Mouse (Mus musculus) CD4-positive, CD25-positive, alpha-beta regulatory T cell, adult 4 months (primary cell): ENCODE data around the gene Kcnd3. TPM values are rescaled to one million over a fixed set of nuclear protein-coding genes. Genes with fewer than 3 reads are reported as not detected.
A peak's percentile ranks its signal among the peaks of the same experiment; 100 is the strongest.

Experiments used
- ATAC-seq: one replicate; pipeline ENCODE4 v1.8.0; 2017
- polyA plus RNA-seq, 2 experiments: library from polyadenylated mRNA; unstranded; fragments of 100-300 nt; shearing (Covaris generic); gene quantifications; one replicate each; pipeline ENCODE4 v1.2.1; 2017

Kcnd3 gene
- polyA plus RNA-seq, 2 experiments from 2014 or later: 0.12 TPM; not detected in 1

DNA sequence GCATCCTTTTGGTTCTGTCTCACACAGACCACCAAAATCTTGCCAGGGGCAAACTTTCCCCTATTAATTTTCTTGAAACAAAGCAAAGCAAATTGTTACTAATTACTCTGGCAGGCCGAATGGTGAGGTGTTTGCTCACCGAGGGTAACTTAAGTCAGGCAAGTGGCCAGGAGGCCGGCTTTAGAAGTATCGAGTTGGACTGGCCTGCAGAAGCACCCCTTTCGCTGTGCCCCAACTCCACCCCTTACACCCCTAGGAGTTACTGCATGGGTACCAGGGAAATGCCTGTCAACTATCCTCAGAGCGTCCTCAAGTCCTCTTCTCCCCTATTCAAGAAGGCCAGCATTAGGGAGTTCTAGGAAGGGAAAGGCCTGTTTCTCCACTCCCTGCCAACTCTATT is 251.4 kb downstream of the Kcnd3 start:
- no peak for ATAC-seq

GRCm38 (mm10) chr3:105704031-105705008 is 252.2 kb downstream of the Kcnd3 start, which contains the start of gene Inka2:
Gene Inka2 (plus strand): TSS chr3:105704599.
- ATAC-seq: peak; percentile 84

DNA sequence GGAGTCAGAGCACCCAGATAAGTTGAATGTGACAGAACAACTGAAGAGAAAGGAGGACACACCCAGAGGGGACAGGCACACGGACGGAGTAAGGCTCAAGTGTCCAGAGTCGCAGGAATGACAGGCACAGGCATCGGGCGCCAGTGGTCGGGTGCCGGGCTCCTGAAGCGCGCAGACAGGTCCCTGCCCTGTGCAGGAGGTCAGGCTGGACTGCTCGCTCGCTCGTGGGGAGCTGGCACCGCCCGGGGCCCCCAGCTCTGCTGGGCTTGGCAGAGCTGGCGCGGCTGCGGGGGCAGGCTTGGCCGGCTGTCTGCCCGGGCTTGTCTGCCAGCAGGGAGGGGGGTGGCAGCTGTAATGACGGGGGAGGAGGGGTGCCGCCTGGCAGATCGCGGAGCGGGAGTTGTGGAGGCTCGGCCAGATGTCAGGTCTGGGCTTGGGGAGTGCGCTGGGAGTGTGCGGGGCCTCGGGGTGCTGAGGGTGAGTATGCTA is 253.0 kb downstream of the Kcnd3 start:
- peak; percentile 36 for ATAC-seq

DNA sequence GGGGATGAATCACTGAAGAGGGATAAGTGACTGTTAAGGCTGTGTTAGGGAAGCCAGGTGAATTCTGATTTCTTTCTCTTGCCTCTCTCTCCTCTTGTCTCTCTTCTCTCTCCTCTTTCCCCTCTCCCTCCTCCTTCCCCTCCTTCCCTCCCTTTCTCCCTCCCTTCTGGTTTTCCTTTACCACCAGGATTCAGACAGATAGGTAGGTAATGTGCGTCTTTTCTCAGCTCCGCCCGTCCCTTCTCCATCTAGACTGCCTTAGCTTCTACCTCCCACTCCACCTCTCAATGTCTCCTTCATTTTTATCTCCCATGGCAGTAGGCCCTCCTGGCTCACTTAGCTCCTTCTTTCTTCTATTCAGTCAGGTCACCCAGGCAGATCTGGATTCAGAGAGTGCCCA is 253.4 kb downstream of the Kcnd3 start:
- no peak for ATAC-seq

DNA sequence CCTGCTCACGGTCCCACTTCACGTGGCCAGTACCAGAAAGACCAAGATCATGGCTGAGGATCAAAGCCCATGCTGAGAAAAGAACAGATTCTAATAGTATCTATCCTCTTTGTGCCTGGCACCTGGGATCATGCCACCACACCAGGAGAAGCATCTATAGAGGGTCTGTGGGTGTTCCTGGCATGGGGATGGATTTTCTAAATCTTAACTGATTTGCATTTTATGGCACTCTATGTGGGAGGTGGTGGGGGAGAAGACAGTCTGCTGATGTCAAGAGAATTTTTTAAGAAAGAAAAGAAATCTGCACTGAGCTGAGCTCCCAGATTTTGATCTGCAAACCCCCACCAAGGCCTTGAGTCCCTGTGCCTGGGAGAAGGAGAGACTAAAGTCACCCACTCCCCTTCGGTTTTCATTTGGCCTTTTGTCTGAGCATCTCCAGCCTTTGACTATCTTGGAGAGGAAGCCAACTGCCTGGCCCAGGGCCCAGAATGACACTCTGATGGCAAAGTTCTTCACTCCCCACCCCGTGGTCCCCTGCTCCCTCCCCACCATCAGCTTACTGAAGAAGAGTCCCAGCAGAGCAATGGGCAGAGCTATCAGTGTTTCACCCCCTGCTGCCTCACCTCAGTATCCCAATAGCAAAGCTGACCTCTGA is 254.4 kb downstream of the Kcnd3 start:
- no peak for ATAC-seq

GRCm38 (mm10) chr3:105707590-105707989 is 255.5 kb downstream of the Kcnd3 start:
- no peak for ATAC-seq

GRCm38 (mm10) chr3:105710246-105710645 is 258.1 kb downstream of the Kcnd3 start:
- no peak for ATAC-seq

- no peak for ATAC-seq
These were observed 259.6 kb downstream of the Kcnd3 start for GRCm38 (mm10) chr3:105711741-105712140.

GRCm38 (mm10) chr3:105712827-105713226 is 260.7 kb downstream of the Kcnd3 start:
- ATAC-seq: no peak

- no peak for ATAC-seq
These were observed 262.1 kb downstream of the Kcnd3 start for GRCm38 (mm10) chr3:105714091-105714819.

- no peak for ATAC-seq
These were observed 262.7 kb downstream of the Kcnd3 start for GRCm38 (mm10) chr3:105714820-105715167.

DNA sequence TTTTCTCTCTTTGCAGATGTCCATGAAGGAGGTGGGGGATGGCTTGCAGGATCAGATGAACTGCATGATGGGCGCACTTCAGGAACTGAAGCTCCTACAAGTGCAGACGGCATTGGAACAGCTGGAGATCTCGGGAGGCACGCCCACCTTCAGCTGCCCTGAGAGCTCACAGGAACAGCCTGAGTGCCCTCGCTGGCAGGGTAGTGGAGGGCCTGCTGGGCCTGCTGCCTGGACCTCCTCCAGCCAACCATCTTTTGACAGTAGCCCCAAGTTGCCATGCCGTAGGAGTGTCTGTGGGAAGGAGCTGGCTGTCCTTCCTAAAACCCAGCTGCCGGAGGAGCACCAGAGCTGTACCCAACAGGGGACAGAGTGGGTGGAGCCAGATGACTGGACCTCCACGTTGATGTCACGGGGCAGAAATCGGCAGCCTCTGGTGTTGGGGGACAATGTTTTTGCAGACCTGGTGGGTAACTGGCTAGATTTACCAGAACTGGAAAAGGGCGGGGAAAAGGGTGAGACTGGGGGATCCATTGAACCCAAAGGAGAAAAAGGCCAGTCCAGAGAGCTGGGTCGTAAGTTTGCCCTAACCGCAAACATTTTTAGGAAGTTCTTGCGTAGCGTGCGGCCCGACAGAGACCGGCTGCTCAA is 264.3 kb downstream of the Kcnd3 start:
- ATAC-seq: no peak

GRCm38 (mm10) chr3:105717856-105718555 is 265.9 kb downstream of the Kcnd3 start:
- ATAC-seq: no peak

DNA sequence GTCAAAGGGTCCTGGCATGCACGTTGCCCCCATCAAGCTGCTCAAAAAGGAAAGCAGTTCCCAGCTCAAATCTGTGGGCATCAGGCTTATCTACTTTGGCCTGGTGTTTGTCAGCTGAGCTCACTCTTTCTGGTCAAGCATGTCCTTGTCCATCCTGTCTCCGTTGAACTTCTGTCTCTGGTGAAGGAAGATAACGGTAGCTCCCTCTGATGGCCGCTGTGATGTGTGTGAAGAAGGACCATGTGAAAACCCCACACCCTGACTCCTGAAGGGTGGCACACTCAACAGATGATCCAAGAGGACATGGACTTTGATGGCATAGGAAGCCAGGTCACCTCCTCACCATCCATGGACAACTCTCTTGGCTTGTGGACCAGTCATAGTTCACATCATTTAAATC is 266.6 kb downstream of the Kcnd3 start:
- ATAC-seq: no peak

DNA sequence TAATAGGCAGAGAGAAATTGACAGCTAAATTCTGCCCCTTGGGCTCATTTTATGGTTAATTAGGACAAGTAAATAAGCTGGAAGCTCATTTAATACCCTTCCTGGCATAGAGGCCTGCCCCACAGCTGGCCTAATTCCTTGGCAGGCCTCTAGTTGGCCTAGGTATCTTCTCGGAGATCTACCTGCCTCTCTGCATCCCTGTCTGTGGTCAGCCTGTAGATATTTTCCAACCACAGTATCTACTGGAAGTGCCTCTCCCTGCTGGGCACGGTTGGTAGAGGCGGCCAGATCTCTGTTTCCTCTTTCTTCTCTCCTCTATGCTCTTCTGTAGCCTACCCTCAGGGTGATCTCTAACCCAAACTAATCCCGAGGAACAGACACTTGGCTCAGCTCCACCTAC is 267.8 kb downstream of the Kcnd3 start:
- ATAC-seq: no peak

DNA sequence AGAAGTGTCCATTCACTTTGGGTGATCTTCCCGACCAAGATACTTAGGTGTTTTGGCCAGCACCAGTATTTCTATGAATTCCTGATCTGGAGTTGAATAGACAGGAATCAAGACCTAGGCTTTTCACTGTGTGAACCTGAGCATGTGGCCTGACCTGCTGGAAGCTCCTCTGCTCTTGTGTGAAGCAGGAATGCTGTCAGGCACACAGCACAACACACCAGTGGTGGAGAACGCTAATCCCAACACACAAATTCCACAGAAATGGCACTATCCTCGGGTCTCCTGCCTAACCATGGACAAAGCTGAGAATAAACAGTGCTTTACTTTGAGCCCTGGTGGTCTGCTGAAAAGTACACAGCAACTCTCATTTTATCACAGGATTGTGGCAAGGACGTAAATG is 268.4 kb downstream of the Kcnd3 start:
- no peak for ATAC-seq

- no peak for ATAC-seq
These were observed 269.6 kb downstream of the Kcnd3 start for GRCm38 (mm10) chr3:105721681-105722201.

- no peak for ATAC-seq
These were observed 270.4 kb downstream of the Kcnd3 start for GRCm38 (mm10) chr3:105722510-105722909.
